Comparison of ENCODE assay signal across 18 mouse cellular contexts in the genomic region with DNA sequence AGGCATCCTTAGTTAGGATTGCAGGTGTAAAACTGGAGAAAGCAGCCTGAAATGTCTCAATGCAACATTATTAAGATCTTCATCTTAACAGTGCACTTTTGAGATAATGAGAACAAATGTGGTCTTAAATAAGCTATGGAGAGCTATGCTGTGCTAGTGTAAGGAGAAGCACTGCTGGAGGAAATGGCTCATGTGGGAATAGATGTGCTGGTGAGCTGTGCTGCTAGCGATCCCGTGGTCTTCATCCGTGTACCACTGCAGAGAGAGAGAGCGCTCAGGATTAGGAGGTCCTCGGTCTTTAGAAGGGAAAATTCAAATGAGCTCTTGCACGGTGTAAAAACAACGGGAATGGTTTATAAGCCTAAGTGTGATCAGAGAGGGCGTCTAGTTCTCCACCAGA.
DNase-seq lines count a peak whose midpoint lies in the region; ATAC-seq and TF ChIP-seq lines count a peak whose summit lies in the region.
"Had no signal": no experiment of that assay in that cellular context is flagged by ENCODE, and none has a peak within 500 bp of the region (broad histone marks: within the 10 kb centered on the region; RNA-seq: fewer than 3 reads in every experiment).

No protein-coding gene starts in this region.

- H3K9me3 ChIP-seq in forebrain, postnatal 0 days (ENCODE audit: low read length): no peaks in the 10 kb centered on the region
- H3K9me3 ChIP-seq in forebrain, embryonic 14.5 days (replicated peaks; ENCODE audit: control insufficient read depth, low read length): no peaks in the 10 kb centered on the region
- H3K9me3 ChIP-seq in midbrain, embryonic 16.5 days (replicated peaks; ENCODE audit: control insufficient read depth, low read length, poor library complexity, severe bottlenecking): no peaks in the 10 kb centered on the region
- H3K9me3 ChIP-seq in midbrain, embryonic 14.5 days (ENCODE audit: control insufficient read depth, low read length): no peaks in the 10 kb centered on the region
- H3K9me3 ChIP-seq: embryonic facial prominence, embryonic 13.5 days; heart, embryonic 12.5 days; hindbrain, embryonic 12.5 days had no signal

- H3K9ac ChIP-seq in forebrain, postnatal 0 days: no peak overlapping the region
- no peak overlapping the region for H3K9ac ChIP-seq in forebrain, embryonic 14.5 days (ENCODE audit: low read length)
- H3K9ac ChIP-seq in midbrain, embryonic 16.5 days (ENCODE audit: low read depth, low read length): no peak overlapping the region
- H3K9ac ChIP-seq in midbrain, embryonic 14.5 days (replicated peaks; ENCODE audit: low read length): no peak overlapping the region
- H3K9ac ChIP-seq: embryonic facial prominence, embryonic 13.5 days; heart, embryonic 12.5 days; hindbrain, embryonic 12.5 days had no signal

- 53% methylated on average over 8 of the region's 8 CpGs for WGBS in forebrain, postnatal 0 days
- 64% methylated on average over 8 of the region's 8 CpGs for WGBS in forebrain, embryonic 14.5 days
- WGBS in midbrain, embryonic 16.5 days: 50% methylated on average over 8 of the region's 8 CpGs
- 48% methylated on average over 8 of the region's 8 CpGs for WGBS in midbrain, embryonic 14.5 days

- H3K27me3 ChIP-seq in forebrain, postnatal 0 days (ENCODE audit: insufficient read depth, low read length): no peaks in the 10 kb centered on the region
- no peaks in the 10 kb centered on the region for H3K27me3 ChIP-seq in forebrain, embryonic 14.5 days (replicated peaks; ENCODE audit: control insufficient read depth, insufficient read depth, low read length)
- no peaks in the 10 kb centered on the region for H3K27me3 ChIP-seq in midbrain, embryonic 16.5 days (ENCODE audit: control insufficient read depth, insufficient read depth, low read depth, low read length)
- H3K27me3 ChIP-seq in midbrain, embryonic 14.5 days (ENCODE audit: control insufficient read depth, insufficient read depth, low read length): no peaks in the 10 kb centered on the region
- H3K27me3 ChIP-seq: CH12.LX; embryonic facial prominence, embryonic 13.5 days; heart, embryonic 12.5 days; hindbrain, embryonic 12.5 days; Patski had no signal

- ATAC-seq in forebrain, postnatal 0 days: no peak
- ATAC-seq in forebrain, embryonic 14.5 days: no peak
- ATAC-seq in midbrain, embryonic 16.5 days: peak; percentile 26; the same call in 1 of the 2 replicates
- no peak for ATAC-seq in midbrain, embryonic 14.5 days (ENCODE audit: low FRiP score, low TSS enrichment)
- ATAC-seq: Patski had no signal

- H3K4me2 ChIP-seq in forebrain, postnatal 0 days (ENCODE audit: low read depth): no peak overlapping the region
- no peak overlapping the region for H3K4me2 ChIP-seq in forebrain, embryonic 14.5 days (ENCODE audit: low read length)
- no peak overlapping the region for H3K4me2 ChIP-seq in midbrain, embryonic 16.5 days (ENCODE audit: low read length)
- H3K4me2 ChIP-seq in midbrain, embryonic 14.5 days (ENCODE audit: low read length): no peak overlapping the region
- H3K4me2 ChIP-seq: embryonic facial prominence, embryonic 13.5 days; heart, embryonic 12.5 days; hindbrain, embryonic 12.5 days had no signal

- H3K36me3 ChIP-seq in forebrain, postnatal 0 days (ENCODE audit: insufficient read depth): no peaks in the 10 kb centered on the region
- no peaks in the 10 kb centered on the region for H3K36me3 ChIP-seq in forebrain, embryonic 14.5 days (ENCODE audit: control insufficient read depth, insufficient read depth, low read length)
- H3K36me3 ChIP-seq in midbrain, embryonic 16.5 days (ENCODE audit: control insufficient read depth, insufficient read depth, low read length): no peaks in the 10 kb centered on the region
- H3K36me3 ChIP-seq in midbrain, embryonic 14.5 days (ENCODE audit: control insufficient read depth, insufficient read depth, low read length): no peaks in the 10 kb centered on the region
- H3K36me3 ChIP-seq: embryonic facial prominence, embryonic 13.5 days; heart, embryonic 12.5 days; hindbrain, embryonic 12.5 days had no signal

- no peak for TF ChIP-seq CTCF in forebrain, postnatal 0 days (IDR thresholded peaks at IDR 0.05; ENCODE audit: low read depth)
- TF ChIP-seq CTCF in layer of hippocampus, adult 2 months (conservative IDR thresholded peaks at IDR 0.05): no peak

- H3K4me1 ChIP-seq in forebrain, postnatal 0 days (ENCODE audit: insufficient read depth): peaks cover 22% of the 10 kb centered on the region
- peaks cover 14% of the 10 kb centered on the region; the same call in 1 of the 2 replicates for H3K4me1 ChIP-seq in forebrain, embryonic 14.5 days (ENCODE audit: control insufficient read depth, insufficient read depth, low read length)
- H3K4me1 ChIP-seq in midbrain, embryonic 16.5 days (ENCODE audit: control insufficient read depth, insufficient read depth, low read length): peaks cover 9% of the 10 kb centered on the region
- H3K4me1 ChIP-seq in midbrain, embryonic 14.5 days (ENCODE audit: control insufficient read depth, insufficient read depth, low read length): no peaks in the 10 kb centered on the region
- H3K4me1 ChIP-seq: heart, embryonic 12.5 days; hindbrain, embryonic 12.5 days had no signal

- H3K4me3 ChIP-seq in forebrain, postnatal 0 days (ENCODE audit: low read depth, low read length): no peak overlapping the region
- H3K4me3 ChIP-seq in forebrain, embryonic 14.5 days (ENCODE audit: low read depth, low read length): no peak overlapping the region
- H3K4me3 ChIP-seq in layer of hippocampus, adult 2 months: no peak overlapping the region
- H3K4me3 ChIP-seq in midbrain, embryonic 16.5 days (ENCODE audit: low read depth, low read length): no peak overlapping the region
- H3K4me3 ChIP-seq in midbrain, embryonic 14.5 days (replicated peaks; ENCODE audit: low read depth, low read length): no peak overlapping the region
- H3K4me3 ChIP-seq: embryonic facial prominence, embryonic 13.5 days; gastrocnemius, adult 2 months; heart, embryonic 12.5 days; hindbrain, embryonic 12.5 days had no signal

- H3K27ac ChIP-seq in forebrain, postnatal 0 days (ENCODE audit: low read depth, low read length): peak overlapping the region; percentile 69; the same call in 1 of the 2 replicates
- no peak overlapping the region for H3K27ac ChIP-seq in forebrain, embryonic 14.5 days (ENCODE audit: low read depth, low read length)
- peak overlapping the region; percentile 55; the same call in 1 of the 2 replicates for H3K27ac ChIP-seq in layer of hippocampus, adult 2 months
- no peak overlapping the region for H3K27ac ChIP-seq in midbrain, embryonic 16.5 days (ENCODE audit: low read length)
- H3K27ac ChIP-seq in midbrain, embryonic 14.5 days (replicated peaks; ENCODE audit: low read depth, low read length): no peak overlapping the region
- H3K27ac ChIP-seq: embryonic facial prominence, embryonic 13.5 days; gastrocnemius, adult 2 months; hindbrain, embryonic 12.5 days had no signal

- no peak for DNase-seq in forebrain, postnatal 0 days
- DNase-seq in forebrain, embryonic 14.5 days (ENCODE audit: low spot score): no peak
- DNase-seq in layer of hippocampus, adult 2 months (ENCODE audit: low spot score in 2 of 2): no peak
- DNase-seq in layer of hippocampus, postnatal 25 days (ENCODE audit: extremely low spot score in 1 of 2, low spot score in 1 of 2): no peak
- DNase-seq in midbrain, embryonic 14.5 days: no peak
- DNase-seq in cerebellum, adult 9-11 months: no peak
- DNase-seq: adrenal gland, postnatal 14 days; cerebellum, adult 11-12 months; cerebellum, adult 9-10 months; cerebellum, postnatal 36 days; gastrocnemius, adult 2 months; gastrocnemius, postnatal 25 days had no signal

Comparison
In these comparisons a context has a peak if more than half of its experiments do, and no peak if none do; other contexts are left out.
1. H3K27ac ChIP-seq: peak in forebrain, postnatal 0 days (single experiment) and layer of hippocampus, adult 2 months (single experiment); none in forebrain, embryonic 14.5 days (single experiment), midbrain, embryonic 16.5 days (single experiment) and midbrain, embryonic 14.5 days (single experiment).